Mouse (Mus musculus) spleen, embryonic (tissue): ENCODE measurements around the gene Ankrd34a.

Experiments used
- CTCF ChIA-PET: fragments of 350-600 bp; sonication (Branson Sonifier 250); formaldehyde crosslinking; loops from one replicate; lab custom pipeline; 2022; lab: Charles Lee

Gene Ankrd34a

GRCm38 (mm10) chr3:96560881-96561668, 35.4 kb upstream of the Ankrd34a start:
- CTCF ChIA-PET = interaction anchor here (0.8 kb wide), 1 partner anchor 69 kb away, joined by 3 read pairs; the partner anchor contains the start of gene Rbm8a

GRCm38 (mm10) chr3:96561946-96562681, 34.3 kb upstream of the Ankrd34a start:
- CTCF ChIA-PET = interaction anchor here (0.7 to 1.3 kb wide), 3 partner anchors 15 to 364 kb away, joined by 3 to 5 read pairs (median 3); partner anchors contain the start of gene Gm16253

GRCm38 (mm10) chr3:96563267-96563666, 33.2 kb upstream of the Ankrd34a start:
- CTCF ChIA-PET = interaction anchor here (0.6 to 1.3 kb wide), 2 partner anchors 13 to 14 kb away, joined by 5 read pairs; partner anchors contain the start of gene Gm16253

- CTCF ChIA-PET = no interaction called here
Measured at GRCm38 (mm10) chr3:96563911-96564632, 32.4 kb upstream of the Ankrd34a start.

- CTCF ChIA-PET = no interaction called here
Measured at GRCm38 (mm10) chr3:96564633-96565032, 31.8 kb upstream of the Ankrd34a start.

- CTCF ChIA-PET = interaction anchor here (0.6 kb wide), 1 partner anchor 285 kb away, joined by 7 read pairs; no protein-coding TSS in a partner anchor
Measured at GRCm38 (mm10) chr3:96565105-96565504, 31.3 kb upstream of the Ankrd34a start.

GRCm38 (mm10) chr3:96566661-96567450, 29.6 kb upstream of the Ankrd34a start:
- CTCF ChIA-PET = interaction anchor here (0.6 to 1.3 kb wide), 3 partner anchors 13 to 1244 kb away, joined by 3 to 10 read pairs (median 8); no protein-coding TSS in a partner anchor

- CTCF ChIA-PET = no interaction called here
Measured at GRCm38 (mm10) chr3:96568605-96569004, 27.8 kb upstream of the Ankrd34a start.

- CTCF ChIA-PET = no interaction called here
Measured at GRCm38 (mm10) chr3:96569506-96569905, 26.9 kb upstream of the Ankrd34a start.

GRCm38 (mm10) chr3:96569966-96570605, 26.4 kb upstream of the Ankrd34a start:
- CTCF ChIA-PET = no interaction called here

GRCm38 (mm10) chr3:96570643-96571042, 25.8 kb upstream of the Ankrd34a start:
- CTCF ChIA-PET = no interaction called here

- CTCF ChIA-PET = interaction anchor here (0.5 kb wide), 1 partner anchor 23 kb away, joined by 11 read pairs; the partner anchor contains the start of gene Polr3gl
Measured at GRCm38 (mm10) chr3:96571336-96571735, 25.1 kb upstream of the Ankrd34a start.

- CTCF ChIA-PET = interaction anchor here (0.5 kb wide), 1 partner anchor 22 kb away, joined by 11 read pairs; the partner anchor contains the start of gene Polr3gl
Measured at GRCm38 (mm10) chr3:96571896-96572698, 24.3 kb upstream of the Ankrd34a start.

- CTCF ChIA-PET = interaction anchor here (0.6 kb wide), 1 partner anchor 103 kb away, joined by 3 read pairs; no protein-coding TSS in a partner anchor
Measured at GRCm38 (mm10) chr3:96573611-96574511, 22.6 kb upstream of the Ankrd34a start.

- CTCF ChIA-PET = no interaction called here
Measured at GRCm38 (mm10) chr3:96575272-96575984, 21.0 kb upstream of the Ankrd34a start.

GRCm38 (mm10) chr3:96576005-96576658, 20.3 kb upstream of the Ankrd34a start:
- CTCF ChIA-PET = interaction anchor here (0.6 to 1.7 kb wide), 4 partner anchors 13 to 441 kb away, joined by 4 to 5 read pairs (median 4); partner anchors contain the start of gene Txnip
